Mouse (Mus musculus) lung, postnatal 0 days (tissue): ENCODE results near the gene Sdhc.

Source experiments
- CTCF ChIP-seq: IDR thresholded peaks from 2 replicates; pipeline ENCODE4 v1.5.1; 2016; ENCODE audit warnings: antibody characterized with exemption, mild to moderate bottlenecking
- EP300 ChIP-seq: IDR thresholded peaks from 2 replicates; pipeline ENCODE4 v1.6.1; 2016; ENCODE audit warnings: antibody characterized with exemption, mild to moderate bottlenecking, control low read depth

- TF ChIP-seq CTCF (no peak), EP300 (no peak)
Observed at GRCm38 (mm10) chr1:171195046-171195822, 44.8 kb upstream of the Sdhc start.
